Mouse (Mus musculus) forebrain, postnatal 0 days (tissue): ENCODE results near the gene Vhl. TPM values are rescaled to one million over a fixed set of nuclear protein-coding genes. Genes with fewer than 3 reads are reported as not detected.
A peak's percentile ranks its signal among the peaks of the same experiment; 100 is the strongest.
"Not testable (repeated sequence)": the region's sequence is repeated elsewhere in the genome, so short reads cannot be mapped to it uniquely, and the experiment has no call there.

Source experiments
- ATAC-seq: fragments of 200-750 bp; cut with Nextera tagmentation; 2 replicates; pipeline ENCODE4 v1.8.0; 2017; ENCODE audit warnings: mild to moderate bottlenecking, moderate library complexity
- DNase-seq: peaks from one replicate; pipeline ENCODE4 v3.0.0-alpha.2; 2015
- H3K27ac ChIP-seq: fragments of 300-500 bp; sonication (generic); 2 replicates; pipeline ENCODE4 v1.5.1; 2014; ENCODE audit warnings: low read depth, mild to moderate bottlenecking, antibody characterized with exemption, low read length, moderate library complexity, mixed read lengths
- H3K27me3 ChIP-seq: fragments of 300-500 bp; sonication (generic); 2 replicates; pipeline ENCODE4 v1.6.1; 2014; ENCODE audit warnings: mild to moderate bottlenecking, low read length, mixed read lengths; ENCODE audit not compliant: insufficient read depth
- H3K36me3 ChIP-seq: fragments of 300-500 bp; sonication (generic); 2 replicates; pipeline ENCODE4 v1.6.1; 2014; ENCODE audit warnings: mild to moderate bottlenecking, moderate library complexity; ENCODE audit not compliant: insufficient read depth
- H3K4me1 ChIP-seq: fragments of 300-500 bp; sonication (generic); 2 replicates; pipeline ENCODE4 v1.6.1; 2014; ENCODE audit warnings: antibody characterized with exemption; ENCODE audit not compliant: insufficient read depth
- H3K4me2 ChIP-seq: fragments of 300-500 bp; sonication (generic); 2 replicates; pipeline ENCODE4 v1.6.1; 2014; ENCODE audit warnings: low read depth, mild to moderate bottlenecking, moderate library complexity
- H3K4me3 ChIP-seq: fragments of 300-500 bp; sonication (generic); 2 replicates; pipeline ENCODE4 v1.5.1; 2014; ENCODE audit warnings: low read depth, low read length, mixed read lengths
- H3K9ac ChIP-seq: fragments of 300-500 bp; sonication (generic); 2 replicates; pipeline ENCODE4 v1.6.1; 2014; ENCODE audit warnings: mild to moderate bottlenecking
- H3K9me3 ChIP-seq: fragments of 300-500 bp; sonication (generic); 2 replicates; pipeline ENCODE4 v1.6.1; 2016; ENCODE audit warnings: low read length
- CTCF ChIP-seq: sonication (generic); IDR thresholded peaks from 2 replicates; pipeline ENCODE4 v1.5.1; 2016; ENCODE audit warnings: antibody characterized with exemption, control low read depth, low read depth
- WGBS: fragments of 180-500 bp; shearing (Covaris S2); extraction: QIAGEN DNeasy Blood & Tissue Kit; methylation state at CpG from one replicate; pipeline ENCODE4 v1.1.7; 2014; 5-methylcytosine and 5-hydroxymethylcytosine counted together
- polyA plus RNA-seq: library from polyadenylated mRNA; unstranded; fragments of >200 nt; fragmentation: Nextera tagmentation; extraction: Ambion mirVana; gene quantifications from 2 replicates; pipeline ENCODE4 v1.2.1, GENCODE M21; 2015
- total RNA-seq: library from RNA; depleted of rRNA; stranded (reverse); fragments of >200 nt; gene quantifications from 2 replicates; pipeline ENCODE4 v1.2.3, GENCODE M21; 2014

Vhl gene
- total and polyA plus RNA-seq, 2 experiments from 2014 or later = 71.6 to 94.1 TPM

DNA sequence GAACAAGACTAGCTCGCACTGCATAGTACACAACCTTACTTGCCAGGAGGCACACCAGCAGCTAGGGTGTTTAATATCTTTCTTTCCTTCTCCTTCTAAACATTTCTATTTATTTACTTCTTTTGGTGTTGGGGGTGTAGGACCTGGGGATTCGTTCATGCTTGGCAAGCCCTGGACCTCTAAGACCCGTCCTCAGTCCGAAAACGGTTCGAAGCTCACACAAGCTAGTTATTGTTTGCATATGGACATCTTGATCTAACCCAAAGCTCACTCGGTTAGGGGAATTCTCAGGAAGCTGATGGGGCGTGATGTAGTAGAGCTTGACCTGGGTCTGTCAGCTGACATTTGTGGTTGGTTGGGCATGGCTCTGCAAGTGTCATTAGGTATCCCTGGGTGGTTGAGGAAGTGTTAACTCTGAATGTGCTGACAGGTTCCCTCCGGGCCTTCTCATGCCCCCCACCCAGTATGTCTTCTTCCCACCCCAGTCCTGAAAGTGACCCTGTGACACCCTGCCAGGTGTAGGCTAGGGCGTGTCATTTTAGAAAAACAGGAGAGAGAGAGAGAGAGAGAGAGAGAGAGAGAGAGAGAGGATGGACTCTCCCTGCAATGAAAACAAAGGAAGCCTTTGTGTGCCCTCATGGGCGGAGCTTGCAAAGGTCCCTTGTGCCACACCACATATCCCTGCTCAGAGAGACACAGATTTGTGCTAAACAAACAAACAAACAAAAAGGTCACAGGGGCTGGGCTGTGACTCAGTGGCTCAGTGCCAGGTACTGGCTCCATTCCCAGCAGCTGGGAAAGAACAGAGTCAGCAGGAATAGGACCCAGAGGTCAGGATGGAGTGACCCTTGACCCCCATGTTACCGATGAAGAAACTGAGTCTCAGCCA lies 37.8 kb downstream of the Vhl start:
- no peak for DNase-seq
- no peaks in the 10 kb centered on the region for H3K9me3 ChIP-seq
- 66% methylated on average over 12 of the region's 12 CpGs for WGBS

DNA sequence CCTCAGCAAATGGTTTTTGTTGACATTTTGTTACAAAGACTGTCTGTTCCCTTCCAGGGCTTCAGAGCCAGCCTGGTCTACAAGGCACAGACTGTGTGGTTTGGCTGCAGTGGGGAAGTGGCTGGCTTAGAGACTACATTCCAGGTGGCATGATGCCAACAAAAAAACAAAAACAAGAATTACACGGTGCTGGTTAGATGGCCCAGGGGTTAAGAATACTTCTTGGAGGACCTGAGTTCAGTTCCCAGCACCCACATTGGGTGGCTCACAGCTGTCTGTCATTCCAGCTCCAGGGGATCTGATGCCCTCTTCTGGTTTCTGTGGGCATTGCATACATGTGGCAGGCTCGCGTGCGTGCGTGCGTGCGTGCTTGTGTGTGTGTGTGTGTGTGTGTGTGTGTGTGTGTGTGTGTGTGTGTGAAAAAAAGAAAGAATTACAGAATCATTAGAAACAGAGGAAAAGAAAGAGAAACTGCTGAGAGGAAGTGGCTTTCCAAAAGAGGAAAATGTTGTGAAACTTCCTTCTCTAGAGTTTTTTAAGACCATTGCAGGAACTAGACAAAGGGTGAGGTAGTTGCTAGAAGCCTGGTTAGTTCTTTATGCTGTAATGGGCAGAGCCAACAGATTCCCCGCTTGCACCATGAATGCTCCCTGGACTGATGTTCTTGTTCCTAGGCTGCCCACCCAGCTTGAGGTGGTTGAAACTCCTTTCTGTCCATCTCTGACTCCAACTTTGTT lies 39.4 kb downstream of the Vhl start:
- no peak for DNase-seq
- Histone ChIP-seq H3K36me3 (no peaks in the 10 kb centered on the region), H3K4me2 (no peak overlapping the region), H3K9ac (no peak overlapping the region), H3K4me3 (no peak overlapping the region), H3K4me1 (no peaks in the 10 kb centered on the region), H3K27me3 (no peaks in the 10 kb centered on the region), H3K9me3 (no peaks in the 10 kb centered on the region), H3K27ac (no peak overlapping the region)
- TF ChIP-seq CTCF = 0 out of 2 replicates have a peak, but pooled peaks have one; percentile 3
- 87% methylated on average over 8 of the region's 8 CpGs for WGBS
- ATAC-seq = no peak

More for the DNA sequence above, 37.8 kb downstream of the Vhl start:
- TF ChIP-seq CTCF = no peak
- no peak overlapping the region for H3K4me2 ChIP-seq
- H3K4me1 ChIP-seq = no peaks in the 10 kb centered on the region
- no peak overlapping the region for H3K4me3 ChIP-seq
- H3K9ac ChIP-seq = no peak overlapping the region
- no peaks in the 10 kb centered on the region for H3K36me3 ChIP-seq
- no peak for ATAC-seq
- H3K27ac ChIP-seq = no peak overlapping the region
- H3K27me3 ChIP-seq = no peaks in the 10 kb centered on the region

DNA sequence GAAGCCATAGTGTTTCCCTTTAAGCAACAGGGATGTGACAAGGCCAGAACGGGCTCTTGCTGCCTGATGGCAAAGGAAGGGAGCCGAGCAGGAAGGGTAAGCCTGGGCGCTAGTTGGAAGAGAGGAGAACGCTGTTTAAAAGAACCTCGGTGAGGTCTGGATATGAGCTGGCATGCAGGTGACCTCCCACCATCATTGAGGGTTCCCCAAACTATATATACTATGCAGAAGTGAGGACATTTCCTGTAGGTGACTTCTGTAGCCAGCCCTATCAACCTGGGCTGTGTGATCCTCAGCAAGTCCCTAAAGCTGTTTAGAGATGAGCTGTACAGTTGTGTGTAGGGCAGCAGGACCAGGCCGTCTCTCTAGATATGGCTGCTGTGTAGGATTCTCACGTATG lies 40.5 kb downstream of the Vhl start:
- Histone ChIP-seq H3K4me1 (no peaks in the 10 kb centered on the region), H3K9me3 (no peaks in the 10 kb centered on the region), H3K4me3 (no peak overlapping the region), H3K9ac (no peak overlapping the region), H3K27ac (no peak overlapping the region), H3K27me3 (no peaks in the 10 kb centered on the region), H3K36me3 (no peaks in the 10 kb centered on the region), H3K4me2 (no peak overlapping the region)
- TF ChIP-seq CTCF = no peak
- ATAC-seq (no peak), DNase-seq (no peak)
- 84% methylated on average over 7 of the region's 7 CpGs for WGBS

DNA sequence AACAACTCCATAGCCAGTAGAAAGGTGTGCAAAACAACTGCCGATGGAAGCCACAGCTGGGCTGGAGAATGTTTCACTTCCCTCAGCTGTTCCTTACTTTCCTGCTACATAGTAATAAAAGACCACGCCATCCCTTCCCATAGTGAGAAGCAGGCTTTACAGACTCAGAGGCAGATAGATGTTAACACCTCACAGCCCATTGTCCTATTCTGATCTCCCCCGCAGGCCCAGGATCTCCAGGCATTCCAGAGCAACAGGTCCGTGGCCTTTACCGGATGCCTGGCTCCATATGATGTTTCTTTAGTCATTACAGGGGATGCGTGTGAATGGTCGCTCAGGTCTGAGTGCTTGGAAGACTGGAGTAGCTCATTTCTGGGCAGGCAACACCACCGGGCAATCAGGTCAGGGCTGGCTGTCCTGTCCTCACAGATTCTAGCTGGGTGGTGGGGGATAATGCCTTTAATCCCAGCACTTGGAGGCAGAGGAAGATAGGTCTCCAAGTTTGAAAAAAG lies 43.9 kb downstream of the Vhl start:
- no peak for DNase-seq
- H3K9ac ChIP-seq = no peak overlapping the region
- TF ChIP-seq CTCF = no peak
- no peaks in the 10 kb centered on the region for H3K27me3 ChIP-seq
- no peaks in the 10 kb centered on the region for H3K4me1 ChIP-seq
- H3K27ac ChIP-seq = no peak overlapping the region
- no peak for ATAC-seq
- no peak overlapping the region for H3K4me3 ChIP-seq
- WGBS = 61% methylated on average over 8 of the region's 8 CpGs
- no peaks in the 10 kb centered on the region for H3K36me3 ChIP-seq
- H3K4me2 ChIP-seq = no peak overlapping the region
- H3K9me3 ChIP-seq = no peaks in the 10 kb centered on the region

DNA sequence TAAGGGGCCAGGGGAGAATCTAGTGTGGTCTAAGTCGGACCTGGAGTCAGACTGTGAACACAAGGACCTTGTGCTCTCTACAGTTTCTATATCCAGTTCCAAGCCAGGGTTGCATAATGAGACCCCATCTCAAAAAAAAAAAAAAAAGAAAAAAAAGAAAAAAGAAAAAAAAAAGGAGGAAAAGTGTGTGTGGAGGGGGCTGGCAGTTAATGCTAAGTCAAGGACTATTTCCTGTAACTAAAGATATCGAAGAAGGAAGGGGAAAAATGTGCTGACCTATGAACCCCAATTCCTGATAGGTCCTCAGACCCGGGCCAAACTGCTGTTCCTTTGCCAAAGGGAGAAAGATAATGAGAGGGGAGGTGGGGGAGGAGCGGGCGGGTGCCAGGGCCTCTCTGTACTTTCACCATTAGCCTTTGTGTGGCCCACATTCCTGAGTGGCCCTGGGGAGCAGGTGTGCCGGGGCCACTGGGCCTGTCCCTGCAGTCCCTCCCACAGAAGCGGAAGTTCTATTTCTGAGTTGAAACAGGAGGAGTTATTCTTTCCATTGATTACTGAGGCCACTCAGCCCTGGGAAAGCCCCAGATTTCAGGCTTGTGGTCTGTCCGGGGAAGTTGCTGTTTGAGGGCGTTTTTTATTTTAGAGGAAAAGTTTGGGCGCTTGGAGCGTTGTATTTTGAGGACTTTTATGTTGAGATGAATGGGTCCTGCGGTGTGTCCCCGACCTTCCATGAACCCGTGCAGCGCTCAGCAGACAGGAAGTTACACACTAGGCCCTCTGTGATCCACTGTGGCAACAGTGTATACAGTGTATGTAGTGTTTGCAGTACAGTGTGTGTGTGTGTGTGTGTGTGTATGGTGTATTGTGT lies 44.8 kb downstream of the Vhl start:
- Histone ChIP-seq H3K27ac (peak overlapping the region; percentile 35; the same call in 1 of the 2 replicates), H3K4me1 (no peaks in the 10 kb centered on the region), H3K4me2 (no peak overlapping the region), H3K27me3 (no peaks in the 10 kb centered on the region), H3K36me3 (no peaks in the 10 kb centered on the region), H3K4me3 (no peak overlapping the region), H3K9me3 (no peaks in the 10 kb centered on the region), H3K9ac (no peak overlapping the region)
- ATAC-seq (peak; percentile 50; the same call in 1 of the 2 replicates), DNase-seq (no peak)
- TF ChIP-seq CTCF = no peak
- 42% methylated on average over 14 of the region's 15 CpGs for WGBS

DNA sequence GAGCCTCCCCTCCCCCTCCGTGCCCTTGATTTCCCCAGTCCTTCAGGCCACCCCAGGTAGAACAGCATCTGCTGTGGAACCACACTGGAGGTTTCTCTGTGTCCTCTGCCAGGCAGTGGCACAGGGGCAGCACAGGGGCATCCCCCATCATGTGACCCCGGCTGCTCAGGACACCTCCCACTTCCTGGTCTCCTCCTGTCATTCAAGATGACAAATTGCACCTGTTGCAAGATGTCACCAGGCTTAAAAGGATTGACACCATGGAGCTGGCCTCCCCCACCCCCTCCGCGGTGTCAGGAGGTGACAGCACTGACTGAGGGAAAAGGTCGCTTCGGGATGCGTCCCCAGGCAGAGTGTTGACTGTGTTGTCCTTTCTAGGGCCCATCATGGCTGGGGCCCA lies 46.1 kb downstream of the Vhl start:
- ATAC-seq (no peak), DNase-seq (no peak)
- Histone ChIP-seq H3K4me2 (no peak overlapping the region), H3K36me3 (no peaks in the 10 kb centered on the region), H3K27me3 (no peaks in the 10 kb centered on the region), H3K4me3 (no peak overlapping the region), H3K9me3 (no peaks in the 10 kb centered on the region), H3K4me1 (no peaks in the 10 kb centered on the region), H3K27ac (no peak overlapping the region), H3K9ac (no peak overlapping the region)
- no peak for TF ChIP-seq CTCF
- 90% methylated on average over 7 of the region's 7 CpGs for WGBS

DNA sequence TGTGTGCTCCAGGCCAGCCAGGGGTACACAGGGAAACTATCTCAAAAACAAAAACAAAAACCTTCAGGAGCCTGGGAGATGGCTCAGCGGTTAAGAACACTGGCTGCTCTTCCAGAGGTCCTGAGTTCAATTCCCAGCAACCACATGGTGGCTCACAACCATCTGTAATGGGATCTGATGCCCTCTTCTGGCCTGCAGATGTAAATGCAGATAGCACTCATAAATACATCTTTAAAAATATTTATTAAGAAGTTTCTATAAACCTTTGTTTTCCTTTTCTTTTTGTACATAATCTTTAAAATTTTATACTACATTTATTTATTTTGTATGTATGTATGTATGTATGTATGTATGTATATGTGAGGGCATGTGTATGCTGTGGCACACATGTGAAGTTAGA lies 48.3 kb downstream of the Vhl start:
- ATAC-seq, H3K36me3 ChIP-seq, H3K4me2 ChIP-seq, H3K4me1 ChIP-seq, H3K4me3 ChIP-seq, H3K27ac ChIP-seq, DNase-seq, H3K9me3 ChIP-seq, H3K9ac ChIP-seq, H3K27me3 ChIP-seq: not testable (repeated sequence)
- WGBS = 95% methylated on average over 1 of the region's 1 CpGs
